Mouse (Mus musculus) hindbrain, embryonic 12.5 days (tissue): Measurements from ENCODE around the gene Gm9603. TPM values are rescaled to one million over a fixed set of nuclear protein-coding genes. Genes with fewer than 3 reads are reported as not detected.
"Not testable (repeated sequence)": the region's sequence is repeated elsewhere in the genome, so short reads cannot be mapped to it uniquely, and the experiment has no call there.

ENCODE experiments used
- ATAC-seq: fragments of 200-750 bp; cut with Nextera tagmentation; 2 replicates; pipeline ENCODE4 v1.8.0; 2017; ENCODE audit warnings: moderate TSS enrichment; ENCODE audit not compliant: low FRiP score
- H3K27ac ChIP-seq: fragments of 300-500 bp; sonication (generic); 2 replicates; pipeline ENCODE4 v1.5.1; 2016; ENCODE audit warnings: mild to moderate bottlenecking
- H3K27me3 ChIP-seq: fragments of 300-500 bp; sonication (generic); 2 replicates; pipeline ENCODE4 v1.6.1; 2016; ENCODE audit warnings: mild to moderate bottlenecking
- H3K36me3 ChIP-seq: fragments of 300-500 bp; sonication (generic); 2 replicates; pipeline ENCODE4 v1.6.1; 2016; ENCODE audit warnings: mild to moderate bottlenecking
- H3K4me1 ChIP-seq: fragments of 300-500 bp; sonication (generic); 2 replicates; pipeline ENCODE4 v1.6.1; 2016
- H3K4me2 ChIP-seq: fragments of 300-500 bp; sonication (generic); replicated peaks from 2 replicates; pipeline ENCODE4 v1.6.1; 2016; ENCODE audit warnings: mild to moderate bottlenecking
- H3K4me3 ChIP-seq: fragments of 300-500 bp; sonication (generic); 2 replicates; pipeline ENCODE4 v1.5.1; 2016; ENCODE audit warnings: mild to moderate bottlenecking
- H3K9ac ChIP-seq: fragments of 300-500 bp; sonication (generic); 2 replicates; pipeline ENCODE4 v1.6.1; 2016; ENCODE audit warnings: mild to moderate bottlenecking, moderate library complexity
- H3K9me3 ChIP-seq: fragments of 300-500 bp; sonication (generic); replicated peaks from 2 replicates; pipeline ENCODE4 v1.6.1; 2016; ENCODE audit warnings: mild to moderate bottlenecking
- WGBS: fragments of 180-500 bp; shearing (Covaris S2); methylation state at CpG from one replicate; pipeline ENCODE4 v1.1.7; 2016; 5-methylcytosine and 5-hydroxymethylcytosine counted together
- polyA plus RNA-seq: library from polyadenylated mRNA; unstranded; fragments of >200 nt; fragmentation: Nextera tagmentation; extraction: Ambion mirVana; gene quantifications from 2 replicates; pipeline ENCODE4 v1.2.1, GENCODE M21; 2016

The Gm9603 gene
- polyA plus RNA-seq, result not detected in 2 replicates

- H3K4me3 ChIP-seq, H3K27ac ChIP-seq, H3K36me3 ChIP-seq, H3K9ac ChIP-seq, H3K4me1 ChIP-seq, ATAC-seq, H3K4me2 ChIP-seq, H3K27me3 ChIP-seq, H3K9me3 ChIP-seq: not testable (repeated sequence)
- no CpG with 5 or more reads among the region's 2 CpGs for WGBS
Observed at GRCm38 (mm10) chr14:5687357-5687756, at the start of gene Gm9603. TSS of gene Gm9603 (minus strand) at chr14:5687457.

- not testable (repeated sequence) for H3K36me3 ChIP-seq, H3K27me3 ChIP-seq, H3K27ac ChIP-seq, H3K4me1 ChIP-seq, ATAC-seq, H3K9me3 ChIP-seq, H3K4me2 ChIP-seq, H3K4me3 ChIP-seq, H3K9ac ChIP-seq
- no CpG with 5 or more reads among the region's 1 CpGs for WGBS
Observed at GRCm38 (mm10) chr14:5632928-5633327, 54.3 kb downstream of the Gm9603 start, which contains the start of gene Gm8265. TSS of gene Gm8265 (minus strand) at chr14:5633028.

Other genes with a start within 250 kb of the Gm9603 start
- 1.8 TPM in 2 replicates for gene Gm3194, start 232.0 kb downstream of the Gm9603 start, polyA plus RNA-seq
- gene Gm8246, start 209.6 kb downstream of the Gm9603 start, polyA plus RNA-seq, result not detected in 2 replicates
- gene Gm3187, start 203.2 kb downstream of the Gm9603 start, polyA plus RNA-seq, result not detected in 2 replicates
- gene Gm3488, start 185.8 kb downstream of the Gm9603 start, polyA plus RNA-seq, result 3.7 and 4.4 TPM in 2 replicates
- not detected in 2 replicates for gene Gm3532, start 149.0 kb downstream of the Gm9603 start, polyA plus RNA-seq
- gene Gm8265, start 54.4 kb downstream of the Gm9603 start, polyA plus RNA-seq, result not detected in 2 replicates
- gene Gm3373, start 54.1 kb upstream of the Gm9603 start, polyA plus RNA-seq, result 0.17 and 0.75 TPM in 2 replicates
- gene Gm3383, start 120.5 kb upstream of the Gm9603 start, polyA plus RNA-seq, result 2.0 and 2.1 TPM in 2 replicates
- gene Gm3424, start 142.9 kb upstream of the Gm9603 start, polyA plus RNA-seq, result not detected in 2 replicates
- 0.37 and 0.42 TPM in 2 replicates for gene Gm8237, start 192.9 kb upstream of the Gm9603 start, polyA plus RNA-seq